Mouse (Mus musculus) right cerebral cortex, adult 18-20 months (tissue): ENCODE measurements around the gene Parvb.

Source experiments
- DNase-seq: peaks from one replicate; pipeline ENCODE4 v3.0.0; 2022; ENCODE audit warnings: mixed read lengths

Parvb gene

DNA sequence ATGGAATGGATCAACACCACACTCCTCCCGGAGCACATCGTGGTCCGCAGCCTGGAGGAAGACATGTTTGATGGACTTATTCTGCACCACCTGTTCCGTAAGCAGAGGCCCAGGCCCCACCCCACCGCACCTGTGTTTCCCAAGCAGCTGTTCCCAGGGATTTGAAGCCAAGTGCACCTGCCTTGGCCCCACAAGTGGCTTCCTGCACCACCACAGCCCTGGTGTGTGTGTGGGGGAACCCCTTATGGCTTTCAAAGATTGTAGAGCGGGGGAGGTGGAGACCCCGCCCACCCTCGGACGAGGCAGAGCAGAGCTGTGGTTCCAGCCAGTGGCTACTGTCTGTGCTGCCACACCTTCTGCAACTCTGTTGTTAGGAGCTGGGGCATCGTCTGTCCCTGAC is 97.0 kb downstream of the Parvb start:
- no peak for DNase-seq

DNA sequence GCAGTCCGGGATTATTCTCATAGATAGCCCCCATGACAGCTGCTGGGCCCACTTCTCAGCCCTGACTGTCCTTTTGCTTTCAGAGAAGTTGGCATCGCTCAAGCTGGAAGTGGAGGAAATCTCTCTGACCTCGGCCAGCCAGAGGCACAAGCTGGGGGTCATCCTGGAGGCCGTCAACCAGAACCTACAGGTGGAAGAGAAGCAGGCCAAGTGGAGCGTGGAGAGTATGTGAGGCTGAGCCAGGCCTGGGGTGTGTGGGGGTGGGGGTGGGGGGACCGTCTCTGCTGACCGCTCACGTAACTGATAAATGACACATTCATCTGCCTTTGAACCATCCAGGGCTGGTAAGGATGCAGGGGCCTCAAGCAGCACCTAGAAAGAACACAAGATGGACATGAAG is 98.1 kb downstream of the Parvb start:
- no peak for DNase-seq

DNA sequence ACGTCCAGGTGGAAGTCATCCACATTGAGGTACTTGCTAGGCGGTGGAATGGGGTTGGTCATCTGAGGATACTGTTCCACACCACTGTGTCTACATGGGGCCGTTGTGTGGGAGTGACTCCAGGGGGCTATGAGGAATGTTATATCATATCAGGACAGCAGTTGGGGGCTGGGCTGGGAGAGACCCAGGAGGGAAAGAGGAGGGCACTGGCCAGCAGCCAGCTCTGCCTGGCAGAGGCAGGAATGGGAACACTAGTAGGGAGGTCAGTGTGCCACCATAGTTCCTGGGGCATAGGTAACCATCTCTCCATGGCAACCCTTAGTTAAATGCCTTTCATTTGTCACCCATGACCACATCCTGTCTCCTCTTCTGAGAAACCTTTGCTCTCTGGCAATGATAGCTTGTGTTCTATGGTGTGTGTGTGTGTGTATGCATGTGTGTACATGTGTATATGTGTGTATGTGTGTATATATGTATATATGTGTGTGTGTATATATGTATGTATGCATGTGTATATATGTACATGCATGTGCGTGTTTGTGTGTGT is 99.3 kb downstream of the Parvb start:
- no peak for DNase-seq

DNA sequence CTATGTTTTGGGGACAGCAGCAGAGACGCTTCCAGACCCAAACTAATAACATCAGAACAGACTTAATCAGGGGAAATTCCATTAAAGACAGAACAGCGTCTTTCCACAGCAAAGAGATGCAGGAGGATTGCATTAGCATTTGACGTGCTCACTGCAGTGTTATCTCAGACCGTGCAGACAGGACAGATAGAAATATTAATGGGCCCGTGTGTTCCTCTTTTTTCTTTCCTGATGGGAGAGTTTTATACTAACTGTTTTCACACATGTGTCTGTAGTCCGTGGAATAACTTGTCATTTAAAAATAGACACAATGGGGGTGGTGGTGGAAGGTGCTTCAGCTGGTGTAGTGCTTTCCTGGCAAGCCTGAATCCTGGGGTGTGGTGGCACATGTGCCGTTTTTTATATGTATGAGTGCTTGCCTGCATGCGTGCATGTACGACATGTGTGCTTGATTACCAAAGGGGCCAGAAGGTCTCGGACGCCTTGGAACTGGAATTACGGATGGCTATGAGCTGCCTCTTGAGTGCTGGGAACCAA is 104.5 kb downstream of the Parvb start:
- DNase-seq = no peak

GRCm38 (mm10) chr15:84337599-84337998 is 105.8 kb downstream of the Parvb start:
- DNase-seq = peak; percentile 44

DNA sequence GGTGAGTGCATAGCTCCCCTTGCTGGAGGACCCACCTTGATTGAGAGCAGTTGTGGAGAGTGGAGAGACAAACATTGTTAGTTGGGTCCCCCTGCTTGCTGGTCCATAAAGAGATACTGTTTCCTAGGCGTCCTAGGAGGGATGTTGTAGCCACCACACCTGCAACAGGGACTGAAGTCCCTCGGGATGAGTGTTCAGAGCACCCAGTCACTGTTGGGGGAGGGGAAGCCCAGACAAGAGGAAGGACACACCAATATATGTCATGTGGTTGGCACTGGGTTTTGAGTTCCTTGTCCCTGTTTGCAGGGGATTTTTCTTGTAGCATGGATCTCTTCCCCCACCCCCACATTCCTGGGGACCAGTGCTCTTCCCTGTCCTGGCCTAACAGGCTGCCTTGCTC is 109.1 kb downstream of the Parvb start:
- DNase-seq = no peak

- DNase-seq = no peak
Observed at GRCm38 (mm10) chr15:84348769-84349168, 116.9 kb downstream of the Parvb start.

- no peak for DNase-seq
Observed at GRCm38 (mm10) chr15:84349915-84350738, 118.3 kb downstream of the Parvb start.

- DNase-seq = no peak
Observed at GRCm38 (mm10) chr15:84351342-84351741, 119.5 kb downstream of the Parvb start.

DNA sequence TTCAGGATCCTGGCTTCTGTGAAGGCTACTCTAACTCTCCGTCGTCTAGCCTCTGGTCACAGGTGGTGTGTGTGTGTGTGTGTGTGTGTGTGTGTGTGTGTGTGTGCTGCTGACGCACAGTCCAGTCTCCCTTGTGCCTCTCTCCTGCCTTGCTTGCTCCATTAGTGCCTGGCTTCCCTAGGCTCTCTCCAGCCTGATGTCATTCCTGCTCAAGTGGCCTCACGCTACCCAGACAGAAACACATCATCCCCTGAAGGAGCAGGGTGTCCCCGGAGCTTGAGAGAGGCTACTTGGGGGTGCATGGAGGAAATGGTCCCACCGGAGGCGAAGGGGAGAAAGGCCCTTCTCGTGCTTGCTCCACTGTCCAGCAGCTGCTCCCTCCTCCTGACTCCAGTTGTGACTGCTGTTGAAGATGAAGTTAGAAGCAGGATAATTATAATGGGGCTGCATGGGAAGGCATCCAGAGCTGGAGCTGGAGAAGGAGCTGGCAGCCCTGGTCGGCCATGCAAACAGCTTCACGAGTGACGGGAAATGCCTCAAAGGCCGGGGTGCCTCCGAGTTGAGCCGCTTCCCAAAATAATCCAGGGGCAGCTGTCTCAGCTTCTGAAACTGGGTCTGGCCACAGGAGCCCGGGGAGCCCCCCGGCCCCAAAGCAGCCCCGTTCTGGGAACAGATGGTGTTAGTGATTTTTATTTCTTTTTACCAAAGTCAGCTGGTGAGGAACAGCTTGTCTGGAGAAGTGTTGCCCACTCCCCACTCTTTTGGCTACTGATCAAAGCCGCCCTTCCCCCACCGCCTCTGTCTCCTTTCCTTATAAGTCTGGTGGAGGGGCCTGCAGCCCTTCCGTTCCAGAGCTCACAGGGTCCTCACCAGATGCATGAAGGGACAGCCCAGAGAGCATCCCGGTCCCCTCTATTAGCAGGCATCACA is 120.3 kb downstream of the Parvb start:
- DNase-seq = no peak

DNA sequence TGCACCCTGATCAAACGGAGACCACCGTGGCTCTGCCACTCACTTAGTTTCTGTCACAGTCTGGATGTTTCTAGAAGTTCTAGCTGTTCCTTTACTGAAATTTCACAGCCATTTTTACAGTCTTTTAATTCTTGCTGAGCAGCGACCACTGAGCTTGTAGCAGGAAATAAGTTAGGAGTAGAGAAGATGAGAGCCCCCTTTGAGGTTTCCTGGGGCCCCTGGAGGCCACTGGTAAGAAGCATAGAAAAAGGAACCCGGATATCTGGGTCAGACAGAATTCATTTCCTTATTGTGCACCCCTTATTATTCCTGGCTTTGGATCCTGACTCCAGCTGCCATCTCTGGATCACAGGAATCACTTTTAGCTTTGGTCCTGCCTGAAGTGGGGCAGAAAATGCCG is 123.2 kb downstream of the Parvb start:
- DNase-seq = no peak

DNA sequence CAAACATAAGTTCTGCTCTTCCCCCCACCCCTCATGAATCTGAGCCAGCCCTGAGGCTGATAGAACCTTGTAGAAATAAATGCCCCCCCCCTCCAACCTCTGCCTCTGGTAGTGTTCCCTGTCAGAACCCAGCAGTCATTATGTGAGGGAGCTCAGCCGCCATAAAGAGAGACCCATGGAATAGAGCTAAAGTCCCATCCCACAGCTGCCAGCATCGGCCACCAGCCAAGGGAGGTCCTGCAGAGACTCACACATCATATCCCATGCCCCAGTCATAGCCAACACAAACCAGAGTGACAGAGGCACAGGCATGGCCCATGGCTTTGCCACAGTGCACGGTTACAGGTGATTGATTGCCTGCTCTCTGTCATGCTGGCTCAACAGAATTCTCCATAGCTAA is 132.9 kb downstream of the Parvb start:
- DNase-seq = no peak
